Mouse (Mus musculus): ENCODE measurements around the gene Gm13119. TPM values are rescaled to one million over a fixed set of nuclear protein-coding genes. Genes with fewer than 3 reads are reported as not detected.
"Not testable (repeated sequence)": the region's sequence is repeated elsewhere in the genome, so short reads cannot be mapped to it uniquely, and the experiment has no call there.

The Gm13119 gene
- polyA plus RNA-seq (2015; fragmentation: Nextera tagmentation; extraction: Ambion mirVana), result not detected in 2 replicates

DNA sequence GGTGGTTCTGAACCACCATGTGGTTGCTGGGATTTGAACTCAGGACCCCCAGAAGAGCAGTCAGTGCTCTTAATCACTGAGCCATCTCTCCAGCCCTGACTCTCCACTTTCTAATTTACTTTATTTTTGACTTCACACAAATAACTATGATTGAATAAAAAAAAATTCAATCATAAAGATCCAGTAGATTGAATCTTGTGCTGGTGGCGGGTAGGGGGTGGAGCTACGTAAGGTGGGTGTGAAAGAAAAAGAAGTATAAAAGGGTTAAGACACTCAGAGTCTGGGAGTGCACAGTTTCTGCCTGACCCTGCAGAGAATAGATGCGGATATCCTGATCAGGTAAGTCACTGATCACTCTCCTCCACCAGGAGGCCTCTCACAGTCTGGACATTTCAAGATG is at the start of gene Gm13119:
Gene Gm13119 (plus strand): TSS at position 301 of the 400 bp plus-strand sequence.
- H3K27ac ChIP-seq; H3K27me3 ChIP-seq; H3K9me3 ChIP-seq (replicated peaks); H3K4me1 ChIP-seq; H3K4me2 ChIP-seq; H3K36me3 ChIP-seq; ATAC-seq (replicated peaks; ENCODE audit: low FRiP score); H3K4me3 ChIP-seq (replicated peaks); H3K9ac ChIP-seq: not testable (repeated sequence)
- 89% methylated on average over 3 of the region's 3 CpGs for whole genome bisulfite sequencing

DNA sequence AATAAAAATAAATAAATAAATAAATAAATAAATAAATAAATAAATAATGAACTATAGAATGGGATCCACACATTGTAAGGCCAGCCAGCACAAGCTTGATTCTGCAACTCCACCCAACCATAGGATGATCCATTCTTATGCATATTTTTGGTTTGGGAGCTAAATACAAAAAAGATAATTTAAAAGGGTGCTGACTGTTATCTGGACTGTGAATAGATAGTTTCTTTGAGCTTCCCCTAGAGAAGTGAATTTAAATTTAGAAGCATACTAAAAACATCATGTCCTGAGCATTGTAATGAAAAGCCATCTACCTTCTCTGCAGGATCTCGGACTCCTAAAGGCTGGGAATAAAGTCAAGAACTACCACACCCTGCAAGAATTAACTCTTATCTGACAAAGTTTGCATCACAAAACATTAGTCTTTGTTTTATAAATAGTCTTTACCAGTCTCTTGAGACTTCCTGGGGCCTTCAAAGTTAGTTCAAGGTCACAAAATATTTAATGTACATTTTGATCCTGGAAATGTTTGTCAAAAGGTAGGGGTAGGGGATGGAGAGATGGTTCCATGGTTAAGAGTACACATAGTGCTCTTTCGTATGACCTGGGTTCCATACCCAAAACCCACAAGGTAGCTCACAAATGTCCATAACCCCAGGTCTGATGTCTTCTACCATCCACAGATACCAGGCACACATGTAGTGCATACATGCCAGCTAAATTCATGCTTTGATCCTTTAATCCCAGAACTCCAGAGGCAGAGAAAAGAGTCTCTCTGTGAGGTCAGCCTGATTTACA is 44.9 kb upstream of the Gm13119 start:
- H3K27me3 ChIP-seq; H3K9ac ChIP-seq; ATAC-seq (replicated peaks; ENCODE audit: low FRiP score); H3K9me3 ChIP-seq (replicated peaks); H3K36me3 ChIP-seq; H3K4me1 ChIP-seq; H3K27ac ChIP-seq; H3K4me2 ChIP-seq; H3K4me3 ChIP-seq (replicated peaks): not testable (repeated sequence)
- WGBS, result 85% methylated on average over 2 of the region's 2 CpGs

DNA sequence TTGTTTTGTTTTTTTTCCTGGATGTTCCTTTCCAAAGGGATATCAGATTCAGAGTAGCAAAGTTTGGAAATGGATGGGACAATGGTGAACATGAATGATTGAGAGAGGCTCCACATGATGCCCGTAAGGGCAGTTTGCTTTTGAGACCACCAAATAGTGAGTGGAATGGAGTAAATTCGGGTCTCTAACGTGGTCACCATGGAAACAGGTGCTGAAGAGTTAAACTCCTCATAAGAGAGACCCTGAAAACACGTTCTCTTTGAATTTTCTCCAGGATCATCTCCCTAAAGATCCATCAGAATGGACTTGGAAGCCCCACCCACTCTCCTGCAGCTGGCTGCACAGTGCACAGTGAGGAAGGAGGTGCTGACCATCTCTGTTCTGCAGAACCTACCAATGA is 27.8 kb upstream of the Gm13119 start, which contains the start of gene Gm13128:
Gene Gm13128 (plus strand): TSS at position 301 of the 400 bp plus-strand sequence.
- H3K4me1 ChIP-seq; H3K9ac ChIP-seq; H3K36me3 ChIP-seq; H3K27me3 ChIP-seq; H3K4me3 ChIP-seq (replicated peaks); H3K4me2 ChIP-seq; ATAC-seq (replicated peaks; ENCODE audit: low FRiP score); H3K27ac ChIP-seq; H3K9me3 ChIP-seq (replicated peaks): not testable (repeated sequence)
- 57% methylated on average over 4 of the region's 4 CpGs for WGBS

DNA sequence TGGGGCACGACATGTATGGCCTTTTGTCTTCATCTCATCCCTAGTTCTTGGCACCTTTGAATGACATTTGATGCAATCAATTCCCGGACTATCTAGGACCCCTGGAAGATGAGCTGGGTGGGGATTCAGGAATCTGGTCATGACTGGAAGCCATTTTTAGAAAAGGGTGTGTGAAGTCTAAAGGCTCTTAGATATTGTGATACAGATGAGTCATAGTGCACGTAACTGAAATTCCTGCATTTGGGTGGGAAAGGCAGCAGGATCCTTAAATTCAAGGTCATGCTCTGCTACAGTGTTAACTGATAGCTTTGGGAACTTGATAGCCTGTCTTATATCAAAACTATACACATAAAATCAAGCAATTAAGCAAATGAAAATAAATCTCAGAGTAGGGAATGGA is 21.9 kb upstream of the Gm13119 start:
- WGBS, result 85% methylated on average over 2 of the region's 3 CpGs
- not testable (repeated sequence) for H3K27me3 ChIP-seq; H3K9ac ChIP-seq; H3K27ac ChIP-seq; ATAC-seq (replicated peaks; ENCODE audit: low FRiP score); H3K9me3 ChIP-seq (replicated peaks); H3K36me3 ChIP-seq; H3K4me1 ChIP-seq; H3K4me2 ChIP-seq; H3K4me3 ChIP-seq (replicated peaks)

DNA sequence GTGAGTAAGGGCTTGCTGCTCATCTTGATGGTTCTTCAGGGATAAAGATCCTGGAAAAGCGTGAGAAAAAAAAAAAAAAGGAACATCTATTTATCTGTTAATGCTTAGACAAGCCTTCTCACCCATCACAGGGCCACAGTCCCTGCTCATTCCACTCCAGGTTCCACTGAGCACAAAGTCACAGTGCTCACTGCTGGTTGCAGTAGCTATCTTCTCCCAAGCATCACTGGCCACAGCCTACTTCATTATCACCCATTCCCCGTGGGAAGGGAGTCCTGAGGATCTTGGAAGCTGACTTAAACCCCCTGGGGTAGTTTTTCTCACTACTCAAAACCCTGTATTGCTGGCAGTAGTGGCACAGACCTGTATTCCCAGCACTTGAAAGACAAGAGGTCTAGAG is 20.2 kb downstream of the Gm13119 start, which contains the start of gene Pramef20:
Gene Pramef20 (minus strand): TSS at position 23 of the 400 bp plus-strand sequence.
- Histone ChIP-seq H3K4me3 (replicated peaks) (no peak within 1 kb of the TSS), H3K36me3 (no peaks in the 10 kb centered on the region), H3K27me3 (no peaks in the 10 kb centered on the region), H3K4me2 (no peak within 1 kb of the TSS), H3K9ac (no peak within 1 kb of the TSS), H3K9me3 (replicated peaks) (no peaks in the 10 kb centered on the region), H3K27ac (no peak within 1 kb of the TSS), H3K4me1 (no peaks in the 10 kb centered on the region)
- WGBS, result 48% methylated on average over 2 of the region's 2 CpGs
- ATAC-seq (replicated peaks; ENCODE audit: low FRiP score), result no peak

DNA sequence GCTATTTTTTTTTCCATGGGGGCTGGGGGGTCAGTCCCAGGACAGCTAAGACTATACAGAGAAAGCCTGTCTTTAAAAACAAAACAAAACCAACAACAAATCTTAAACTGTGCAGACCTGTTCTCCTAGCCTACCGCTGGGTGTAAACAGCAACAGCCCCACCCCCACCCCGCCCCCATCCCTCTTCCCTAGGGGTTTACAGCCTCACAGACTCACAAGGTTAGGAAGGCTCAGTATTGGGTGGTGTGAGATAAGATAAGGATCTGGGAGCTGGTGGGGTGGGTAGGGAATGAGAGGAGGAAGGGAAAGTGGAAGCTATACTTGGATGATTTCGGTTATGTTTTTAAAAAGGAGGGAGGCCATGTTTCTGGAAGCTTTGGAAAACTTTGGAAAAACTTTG is 38.6 kb downstream of the Gm13119 start:
- no peak overlapping the region for H3K27ac ChIP-seq
- no peak overlapping the region for H3K4me3 ChIP-seq (replicated peaks)
- no peaks in the 10 kb centered on the region for H3K36me3 ChIP-seq
- WGBS, result 38% methylated on average over 3 of the region's 3 CpGs
- ATAC-seq (replicated peaks; ENCODE audit: low FRiP score), result no peak; the same call in 1 of the 2 replicates
- H3K4me1 ChIP-seq, result no peaks in the 10 kb centered on the region
- no peaks in the 10 kb centered on the region for H3K27me3 ChIP-seq
- H3K4me2 ChIP-seq, result no peak overlapping the region
- no peaks in the 10 kb centered on the region for H3K9me3 ChIP-seq (replicated peaks)
- no peak overlapping the region for H3K9ac ChIP-seq

DNA sequence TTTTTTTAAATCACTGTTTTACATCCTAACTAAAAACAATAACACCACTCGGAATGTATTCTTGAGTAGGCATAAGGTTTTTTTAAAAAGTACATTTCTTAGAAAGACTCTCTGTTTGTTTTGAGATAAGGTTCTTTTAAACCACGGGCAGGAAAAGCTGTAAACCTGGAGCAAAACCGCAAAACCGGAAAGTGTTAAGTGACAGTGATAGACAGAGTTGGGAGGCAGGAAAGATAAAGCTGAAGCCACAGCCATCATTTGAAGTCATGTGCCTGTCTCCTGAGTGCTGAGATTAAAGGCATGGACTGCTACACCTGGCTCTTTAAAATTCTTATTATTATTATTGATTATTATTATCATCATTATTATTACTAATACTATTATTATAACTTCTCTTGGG is 45.0 kb downstream of the Gm13119 start:
- H3K4me1 ChIP-seq, result peaks cover 7% of the 10 kb centered on the region; the same call in 1 of the 2 replicates
- WGBS, result 49% methylated on average over 4 of the region's 4 CpGs
- H3K27ac ChIP-seq, result no peak overlapping the region
- no peak for ATAC-seq (replicated peaks; ENCODE audit: low FRiP score)
- H3K4me3 ChIP-seq (replicated peaks), result no peak overlapping the region
- no peak overlapping the region for H3K9ac ChIP-seq
- H3K27me3 ChIP-seq, result no peaks in the 10 kb centered on the region
- no peak overlapping the region for H3K4me2 ChIP-seq
- H3K9me3 ChIP-seq (replicated peaks), result no peaks in the 10 kb centered on the region
- no peaks in the 10 kb centered on the region for H3K36me3 ChIP-seq

DNA sequence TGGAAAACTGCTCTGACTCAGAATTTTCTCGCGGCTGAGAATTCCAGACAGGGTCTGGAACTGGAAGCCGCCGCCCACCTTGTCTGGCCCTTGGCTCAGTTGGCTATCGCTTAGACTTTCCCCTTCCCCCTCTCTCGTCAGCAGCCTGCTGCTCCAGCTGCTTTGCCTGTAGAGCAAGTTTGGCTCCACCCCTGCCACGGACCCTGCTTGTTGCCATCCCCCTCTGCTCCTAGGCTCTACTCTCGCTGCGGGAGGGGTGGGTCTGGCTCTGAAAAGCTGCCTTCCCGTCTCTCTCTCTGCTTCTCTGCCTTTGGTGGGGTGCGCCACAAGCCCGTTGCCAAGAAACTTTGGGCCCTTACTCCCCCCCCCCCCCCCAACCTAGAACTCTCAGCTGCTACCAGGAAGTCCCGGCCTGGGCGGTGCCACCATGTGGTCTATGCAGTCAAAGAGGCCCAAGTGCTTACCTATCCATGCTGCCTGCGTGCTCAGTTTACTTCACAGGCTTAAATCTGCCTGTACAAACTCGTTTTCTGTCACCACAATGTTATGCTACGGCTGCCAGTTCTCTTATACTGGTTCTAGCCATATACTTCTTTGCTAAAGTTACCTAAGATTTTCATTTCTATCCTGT is 46.8 kb downstream of the Gm13119 start:
- peak; percentile 97 for ATAC-seq (replicated peaks; ENCODE audit: low FRiP score)
- Histone ChIP-seq H3K4me1 (peaks cover 7% of the 10 kb centered on the region; the same call in 1 of the 2 replicates), H3K4me3 (replicated peaks) (peak overlapping the region; percentile 41), H3K27ac (peak overlapping the region; percentile 54), H3K9ac (no peak overlapping the region), H3K4me2 (peak overlapping the region; percentile 63), H3K9me3 (replicated peaks) (no peaks in the 10 kb centered on the region), H3K36me3 (no peaks in the 10 kb centered on the region), H3K27me3 (no peaks in the 10 kb centered on the region)
- WGBS, result 6% methylated on average over 16 of the region's 17 CpGs

DNA sequence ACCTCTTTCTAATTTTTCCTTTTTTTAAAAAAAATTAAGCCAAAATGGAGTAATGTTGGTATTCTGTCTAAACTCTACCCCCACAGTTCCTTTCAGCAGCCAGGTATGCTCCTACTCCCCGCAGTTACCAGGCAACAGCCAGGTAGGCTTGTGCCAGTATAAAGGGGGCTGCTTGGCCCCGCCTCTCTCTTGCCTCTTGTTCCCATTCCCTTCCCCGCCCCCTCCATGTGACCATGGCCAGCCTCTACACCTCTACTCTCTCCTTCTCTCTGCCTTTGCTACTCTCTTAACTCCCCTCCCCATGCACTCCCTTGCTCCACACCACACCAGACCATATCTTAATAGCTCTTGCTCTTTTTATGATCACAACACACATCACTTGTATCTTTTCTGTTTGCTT is 48.5 kb downstream of the Gm13119 start:
- no peak overlapping the region for H3K9ac ChIP-seq
- WGBS, result 64% methylated on average over 3 of the region's 3 CpGs

DNA sequence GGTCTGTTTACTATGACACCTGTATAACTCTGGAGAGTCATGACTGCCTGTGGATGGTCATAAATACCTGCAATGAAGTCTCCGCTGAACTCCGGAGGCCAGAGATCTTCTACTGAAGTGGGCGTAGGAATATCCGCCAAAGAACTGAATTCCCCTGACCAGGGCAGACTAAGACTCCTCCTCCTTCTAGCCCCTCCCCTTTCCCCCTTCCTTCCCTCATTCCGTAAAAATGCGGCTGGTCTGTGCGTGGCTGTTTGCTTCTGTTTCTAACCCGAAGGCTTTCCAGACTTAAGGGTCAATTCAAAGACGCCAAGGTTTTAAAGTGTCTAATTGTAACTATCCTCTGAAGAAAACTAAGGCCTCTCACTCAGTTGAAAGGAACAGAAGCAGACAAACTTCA is 50.5 kb downstream of the Gm13119 start, which contains the start of gene Pramef12:
Gene Pramef12 (minus strand): TSS at position 175 of the 400 bp plus-strand sequence.
- Histone ChIP-seq H3K27ac (no peak within 1 kb of the TSS), H3K4me3 (replicated peaks) (no peak within 1 kb of the TSS), H3K36me3 (no peaks in the 10 kb centered on the region), H3K9ac (no peak within 1 kb of the TSS), H3K9me3 (replicated peaks) (no peaks in the 10 kb centered on the region), H3K4me2 (no peak within 1 kb of the TSS), H3K4me1 (peaks cover 7% of the 10 kb centered on the region; the same call in 1 of the 2 replicates), H3K27me3 (no peaks in the 10 kb centered on the region)
- WGBS, result 80% methylated on average over 9 of the region's 9 CpGs
- ATAC-seq (replicated peaks; ENCODE audit: low FRiP score), result no peak

More for the DNA sequence above, 48.5 kb downstream of the Gm13119 start:
- Histone ChIP-seq H3K27me3 (no peaks in the 10 kb centered on the region), H3K36me3 (no peaks in the 10 kb centered on the region), H3K27ac (no peak overlapping the region), H3K9me3 (replicated peaks) (no peaks in the 10 kb centered on the region), H3K4me3 (replicated peaks) (no peak overlapping the region), H3K4me1 (peaks cover 7% of the 10 kb centered on the region; the same call in 1 of the 2 replicates), H3K4me2 (no peak overlapping the region)
- ATAC-seq (replicated peaks; ENCODE audit: low FRiP score), result no peak
